Mouse (Mus musculus) urinary bladder, postnatal 14 days (tissue): Measurements from ENCODE around the gene Nlrc3.
A peak's percentile ranks its signal among the peaks of the same experiment; 100 is the strongest.
"Not testable (repeated sequence)": the region's sequence is repeated elsewhere in the genome, so short reads cannot be mapped to it uniquely, and the experiment has no call there.

Experiments used
- DNase-seq: peaks from one replicate; pipeline ENCODE4 v3.0.0; 2021; ENCODE audit warnings: low spot score

Gene Nlrc3

DNA sequence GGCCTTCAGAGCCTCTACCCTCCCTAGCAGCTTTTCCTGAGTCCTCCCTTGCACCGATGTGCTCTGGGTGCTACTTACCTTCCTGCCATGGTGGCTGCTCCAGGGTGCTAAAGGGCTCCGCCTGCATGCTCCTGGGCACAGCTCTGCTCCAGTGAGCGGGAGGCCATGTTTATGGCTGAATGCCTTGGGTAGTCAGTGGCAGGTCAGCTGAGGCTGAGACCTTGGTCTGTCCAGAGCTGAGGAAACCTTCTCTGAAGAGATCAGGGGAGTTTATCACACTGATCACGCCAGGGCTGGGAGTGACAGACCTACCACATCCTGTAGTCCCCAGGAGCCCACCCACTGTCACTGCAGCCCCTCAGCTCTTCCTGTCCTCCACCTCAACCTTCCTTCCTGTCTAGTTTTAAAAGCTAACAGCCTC is at the start of gene Nlrc3:
Nlrc3 (minus strand) TSS at position 382 of the 421 bp plus-strand sequence.
- no peak for DNase-seq

DNA sequence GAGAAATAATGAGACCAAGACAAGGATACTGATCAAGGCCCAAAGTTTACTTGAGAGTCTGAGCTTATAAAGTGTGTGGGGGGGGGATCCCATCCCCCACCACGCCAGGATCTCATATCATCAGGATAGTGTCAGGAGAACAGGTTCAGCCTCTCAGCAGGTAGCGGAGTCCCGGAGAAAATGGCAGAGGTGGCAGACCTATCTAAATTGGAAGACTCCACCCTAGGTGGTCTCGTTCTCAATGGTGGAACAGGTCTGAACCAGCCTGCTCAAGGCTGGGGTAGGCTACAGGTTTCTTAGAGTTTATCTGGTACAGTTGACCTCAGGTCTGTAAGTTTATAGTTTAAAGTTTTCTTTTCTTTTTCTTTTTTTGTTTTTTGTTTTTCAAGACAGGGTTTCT is 46.3 kb upstream of the Nlrc3 start:
- DNase-seq: no peak

DNA sequence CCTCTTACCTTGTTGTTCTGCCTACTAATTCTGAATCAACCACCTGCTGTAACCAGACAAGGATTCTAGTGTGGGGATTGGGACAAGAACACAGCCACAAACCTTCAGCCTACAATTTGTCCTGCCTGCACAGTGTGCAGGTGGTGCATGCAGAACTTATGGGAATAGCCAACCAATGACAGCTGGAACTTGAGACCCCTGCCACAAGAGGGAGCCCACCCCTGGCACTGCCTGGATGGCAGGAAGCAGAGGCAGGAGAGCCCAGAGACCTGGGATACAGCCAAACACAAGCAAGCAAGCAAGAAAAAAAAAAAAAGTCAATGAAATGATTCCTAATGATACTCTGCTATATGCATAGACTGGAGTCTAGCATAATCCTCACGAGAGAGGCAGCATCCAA is 44.8 kb upstream of the Nlrc3 start:
- DNase-seq: no peak

DNA sequence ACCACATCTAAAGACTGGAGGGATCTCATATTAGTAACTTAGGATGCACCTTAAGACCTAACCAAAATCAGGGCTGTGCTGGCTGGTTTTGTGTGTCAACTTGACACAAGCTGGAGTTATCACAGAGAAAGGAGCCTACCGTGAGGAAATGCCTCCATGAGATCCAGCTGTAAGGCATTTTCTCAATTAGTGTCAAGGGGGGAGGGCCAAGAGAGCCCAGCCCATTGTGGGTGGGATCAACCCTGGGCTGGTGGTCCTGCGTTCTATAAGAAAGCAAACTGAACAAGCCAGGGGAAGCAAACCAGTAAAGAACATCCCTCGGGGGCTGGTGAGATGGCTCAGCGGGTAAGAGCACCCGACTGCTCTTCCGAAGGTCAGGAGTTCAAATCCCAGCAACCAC is 41.0 kb upstream of the Nlrc3 start:
- DNase-seq: not testable (repeated sequence)

DNA sequence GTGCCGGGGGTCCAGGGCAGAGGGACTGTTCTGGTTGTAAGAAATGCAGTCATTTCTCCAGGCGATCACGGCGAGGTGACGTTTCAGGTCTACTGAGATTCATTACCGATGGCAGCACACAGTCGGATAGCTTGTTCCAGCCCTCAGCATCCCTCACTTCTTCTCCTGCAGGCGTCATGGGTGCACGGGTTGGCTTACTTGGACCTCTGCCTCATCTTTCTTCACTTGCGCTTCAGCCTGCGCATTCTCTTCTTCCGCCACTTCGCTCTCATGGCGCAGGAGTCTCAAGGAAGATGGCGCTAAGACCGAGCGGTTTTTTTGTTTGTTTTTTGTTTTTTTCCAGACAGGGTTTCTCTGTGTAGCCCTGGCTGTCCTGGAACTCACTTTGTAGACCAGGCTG is 40.4 kb upstream of the Nlrc3 start:
- not testable (repeated sequence) for DNase-seq

DNA sequence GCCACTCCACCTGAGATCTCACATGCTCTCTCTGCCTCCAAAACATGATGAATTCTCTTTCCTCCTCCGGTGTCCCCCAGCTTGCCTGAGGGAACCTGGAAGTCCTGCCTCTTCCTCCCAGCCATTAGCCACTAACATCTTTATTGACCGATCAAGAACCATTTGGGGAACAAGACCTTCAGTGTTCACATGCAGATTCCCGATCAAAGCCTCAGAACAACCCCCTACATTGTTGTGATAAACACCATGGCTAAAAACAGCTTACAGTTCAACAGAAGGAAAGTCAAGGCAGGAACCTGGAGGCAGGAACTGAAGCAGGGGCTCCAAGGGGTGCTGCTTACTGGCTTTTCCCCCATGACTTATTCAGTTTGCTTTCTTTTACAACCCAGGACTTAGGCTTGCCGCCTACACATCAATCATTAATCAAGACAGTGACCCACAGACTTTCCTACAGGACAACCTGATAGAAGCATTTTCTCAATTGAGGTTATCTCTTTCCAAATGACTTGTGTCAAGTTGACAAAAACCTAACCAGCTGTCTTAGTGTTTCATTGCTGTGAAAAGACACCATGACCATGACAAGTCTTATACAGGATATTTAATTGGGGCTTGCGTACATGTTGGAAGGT is 37.7 kb upstream of the Nlrc3 start:
- no peak for DNase-seq

DNA sequence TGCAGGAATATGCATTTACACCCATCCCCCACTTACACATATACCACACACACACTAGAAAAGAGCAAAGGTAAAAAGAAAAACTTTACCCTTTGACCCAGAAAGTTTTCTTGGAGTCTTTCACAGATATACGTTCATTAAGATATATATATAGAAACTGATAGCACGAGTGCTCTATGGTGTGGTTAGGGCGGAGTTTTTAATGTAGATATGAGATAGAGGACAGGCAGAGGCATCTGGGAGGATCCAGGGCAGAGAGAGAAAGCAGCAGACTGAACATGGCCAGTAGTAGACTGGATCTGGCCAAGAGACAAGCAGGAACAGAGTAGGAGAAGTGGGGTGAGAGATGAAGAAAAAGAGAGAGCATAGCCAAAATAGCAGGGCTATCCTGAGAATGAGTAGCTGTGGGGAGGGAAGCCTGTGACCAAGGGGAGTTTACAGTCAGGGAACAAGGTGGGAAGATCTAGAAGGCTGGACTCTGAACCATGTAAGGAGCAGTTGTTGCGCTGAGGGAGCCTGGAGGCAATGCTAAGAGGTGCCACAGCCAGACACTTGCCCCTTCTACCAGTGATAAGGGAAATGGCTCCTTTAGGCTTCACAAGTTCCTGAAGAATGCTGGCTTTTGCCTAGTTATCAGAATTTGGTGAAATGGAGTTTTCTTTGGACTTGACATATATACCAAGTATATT is 36.6 kb upstream of the Nlrc3 start:
- no peak for DNase-seq

DNA sequence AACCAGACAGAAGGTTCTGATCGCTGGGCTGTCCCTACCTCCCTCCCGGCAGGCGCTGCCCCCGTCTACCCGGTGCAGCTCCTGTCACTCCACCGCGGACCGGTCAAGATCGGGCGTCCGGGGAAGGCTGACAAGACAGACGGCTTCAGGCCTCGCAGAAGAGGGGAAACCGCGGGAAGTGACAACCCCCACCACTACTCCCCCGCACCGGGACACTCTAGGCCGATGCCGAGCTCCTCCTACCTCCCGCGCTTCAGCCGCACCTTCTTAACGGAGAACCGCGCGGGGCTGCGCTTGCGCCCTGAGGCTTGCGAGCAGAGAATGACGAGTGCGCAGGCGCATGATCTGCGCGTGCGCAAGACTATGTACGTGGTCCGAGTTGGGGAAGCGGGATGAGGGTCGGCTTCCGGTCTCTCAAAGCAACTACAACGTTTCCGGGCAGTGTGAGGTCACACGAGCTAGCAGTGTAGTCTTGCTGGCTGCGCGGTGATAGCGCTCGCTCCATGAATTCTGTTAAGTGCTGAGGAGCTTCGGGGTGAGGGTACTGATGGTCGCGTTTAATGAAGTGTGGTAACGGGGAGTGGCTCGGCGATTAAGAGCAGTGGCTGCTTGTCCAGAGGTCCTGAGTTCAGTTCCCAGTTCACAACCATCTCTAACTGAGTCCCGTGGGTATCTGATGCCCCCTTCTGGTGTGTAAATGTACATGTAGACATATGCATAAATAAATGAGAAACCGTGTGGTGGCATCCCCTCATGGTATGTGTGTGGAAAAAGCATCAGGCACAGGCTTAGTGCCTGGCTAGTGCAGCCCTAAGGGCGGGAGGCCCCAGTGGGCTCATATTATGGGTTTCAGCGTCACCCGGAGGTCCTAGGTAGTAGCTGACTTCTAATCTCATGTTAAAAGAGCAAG is 27.3 kb upstream of the Nlrc3 start, which contains the start of gene Slx4:
Slx4 (minus strand) TSS at position 282 of the 910 bp plus-strand sequence.
- peak; percentile 94 for DNase-seq

DNA sequence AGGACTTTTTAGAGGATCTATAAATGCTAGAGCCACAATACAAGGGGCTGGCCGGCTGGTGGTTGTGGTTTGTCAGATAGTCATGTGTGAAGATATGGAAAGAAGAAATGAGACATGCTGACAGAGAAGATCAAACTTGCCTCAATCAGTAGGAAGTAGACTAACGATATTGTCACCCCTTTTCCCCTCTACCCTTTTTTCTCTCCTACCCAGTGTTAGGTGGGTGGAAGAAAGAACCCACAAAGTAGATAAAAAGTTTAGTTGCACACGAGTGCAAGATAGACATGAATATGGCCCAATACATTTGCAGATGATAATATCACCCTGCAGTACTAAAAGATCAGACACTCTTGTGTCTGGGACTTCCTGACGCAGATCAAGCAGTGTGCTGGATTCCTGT is 12.0 kb upstream of the Nlrc3 start:
- DNase-seq: no peak

DNA sequence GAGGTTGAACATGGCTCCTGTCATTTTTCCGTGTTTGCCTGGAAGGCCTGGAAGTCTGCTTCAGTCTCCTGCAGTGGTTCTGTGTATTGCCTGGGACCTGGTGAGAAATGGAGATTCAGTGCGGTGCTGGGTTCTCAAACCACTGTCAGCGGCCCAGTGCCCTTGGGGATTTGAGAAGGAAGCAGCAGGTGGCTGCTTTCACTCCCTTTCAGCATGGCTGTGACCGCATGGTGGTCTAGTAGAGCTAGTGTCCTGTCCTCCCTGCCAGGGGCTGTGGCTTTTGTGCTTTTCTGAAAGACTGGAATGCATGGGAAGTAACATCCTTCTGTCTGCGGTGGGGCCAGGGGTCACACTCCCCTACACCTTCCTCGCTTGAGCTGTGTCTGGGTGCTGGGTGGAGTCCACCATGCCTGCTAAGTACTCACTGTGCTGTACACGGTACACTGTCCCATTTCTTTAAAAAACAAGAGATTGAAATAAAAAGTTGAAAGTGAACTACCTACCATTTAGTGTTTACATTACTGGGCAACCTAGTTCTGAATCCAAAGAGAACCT is 6.8 kb upstream of the Nlrc3 start:
- no peak for DNase-seq

DNA sequence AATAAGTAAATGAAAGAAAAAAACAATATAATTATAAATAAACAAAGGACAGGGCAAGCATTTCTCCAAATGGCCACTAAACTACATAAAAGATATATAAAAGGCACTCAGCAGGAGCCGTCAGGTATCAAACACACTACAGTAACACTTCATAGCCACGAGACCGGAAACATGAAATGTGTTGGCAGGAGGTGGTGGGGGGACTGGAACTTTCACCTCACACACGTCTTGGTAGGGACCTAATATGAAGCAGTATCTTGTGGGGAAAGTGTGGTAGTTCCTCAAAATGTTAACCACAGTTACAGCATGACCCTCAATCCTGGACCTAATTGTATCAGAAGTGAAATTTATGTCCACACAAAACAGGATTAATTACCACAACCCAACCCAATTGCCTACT is 5.7 kb upstream of the Nlrc3 start:
- no peak for DNase-seq

DNA sequence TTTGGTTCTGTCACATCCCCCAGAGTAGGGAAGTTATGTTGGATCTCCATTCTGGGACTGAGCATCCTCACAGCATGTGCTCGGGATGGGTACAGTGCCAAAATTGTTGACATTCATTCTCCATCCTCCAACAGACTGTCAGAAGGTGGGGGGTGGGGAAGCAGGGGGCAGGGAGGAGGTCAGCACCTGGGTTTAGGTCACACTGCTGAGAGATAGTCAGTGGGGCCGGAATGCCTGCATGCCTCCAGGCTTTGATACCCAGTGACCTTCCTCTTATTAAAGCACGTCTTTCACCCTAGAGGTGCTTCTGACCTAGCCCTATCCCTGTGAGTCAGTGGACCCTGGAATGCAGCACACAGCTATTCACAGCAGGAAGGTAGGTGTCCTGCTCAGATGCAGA is 280 bp upstream of the Nlrc3 start:
- DNase-seq: no peak

DNA sequence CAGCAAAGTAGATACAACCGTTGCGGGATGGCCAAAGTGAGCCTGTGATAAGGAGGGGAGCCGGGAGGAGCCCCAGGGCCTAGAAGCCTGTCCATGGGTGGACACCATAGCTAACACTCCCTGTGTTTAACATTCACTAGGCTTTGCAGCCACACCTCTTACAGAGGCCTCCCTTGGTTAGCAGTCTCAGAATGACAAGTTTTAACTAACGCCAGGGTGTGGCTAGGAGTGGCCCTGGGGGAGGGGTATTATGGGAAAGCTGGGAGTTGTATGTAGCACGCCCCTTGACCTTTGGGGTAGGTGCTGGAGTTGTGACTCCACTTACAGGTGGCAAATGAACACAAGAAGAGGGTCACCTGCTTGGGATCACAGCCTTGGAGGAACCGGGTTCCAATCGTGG is 774 bp downstream of the Nlrc3 start:
- no peak for DNase-seq

DNA sequence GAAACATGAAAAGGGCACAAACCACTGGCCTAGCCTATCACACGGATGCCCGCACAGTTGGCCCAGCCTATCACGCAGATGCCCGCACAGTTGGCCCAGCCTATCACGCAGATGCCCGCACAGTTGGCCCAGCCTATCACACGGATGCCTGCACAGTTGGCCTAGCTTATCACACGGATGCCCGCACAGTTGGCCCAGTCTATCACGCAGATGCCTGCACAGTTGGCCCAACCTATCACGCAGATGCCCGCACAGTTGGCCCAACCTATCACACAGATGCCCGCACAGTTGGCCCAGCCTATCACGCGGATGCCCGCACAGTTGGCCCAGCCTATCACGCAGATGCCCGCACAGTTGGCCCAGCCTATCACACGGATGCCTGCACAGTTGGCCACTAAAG is 2.0 kb downstream of the Nlrc3 start:
- not testable (repeated sequence) for DNase-seq

DNA sequence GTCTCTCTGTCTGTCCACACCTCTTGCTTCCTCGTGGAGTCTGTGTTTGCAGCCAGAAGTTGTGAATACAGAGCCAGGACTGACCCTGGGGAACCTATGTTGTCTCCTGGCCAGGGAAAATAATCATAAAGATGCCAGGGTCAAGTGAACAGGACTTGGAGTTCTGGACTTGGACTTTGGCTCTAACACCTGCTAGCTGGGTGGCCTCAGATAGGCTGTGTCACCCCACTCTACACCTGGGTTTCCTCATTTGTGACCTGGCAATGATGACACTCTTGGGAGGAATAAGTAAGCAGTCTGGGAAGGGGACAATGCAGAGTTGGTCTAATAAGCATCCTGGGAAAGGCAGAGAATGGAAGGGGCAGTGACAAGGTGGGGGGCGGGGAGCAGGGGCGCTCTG is 10.9 kb downstream of the Nlrc3 start:
- DNase-seq: no peak

DNA sequence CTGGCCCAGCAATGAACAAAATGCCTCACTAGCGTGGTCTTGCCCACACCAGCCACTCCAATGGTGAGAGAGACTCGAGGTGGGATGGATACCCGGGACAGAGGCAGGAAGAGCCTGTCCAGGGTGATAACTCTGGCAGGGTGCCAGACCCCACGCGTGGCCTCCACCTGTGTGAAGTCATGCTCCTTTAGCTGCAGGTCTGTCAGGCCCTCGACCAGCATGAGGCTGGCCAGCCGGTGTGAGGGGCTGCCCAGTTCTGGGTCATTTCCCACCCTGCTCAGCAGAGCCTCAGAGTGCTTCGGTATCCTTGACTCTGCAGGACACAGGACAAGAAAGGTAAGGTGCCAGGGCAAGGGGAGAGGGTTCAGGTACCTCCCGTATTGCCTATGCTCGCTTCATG is 11.4 kb downstream of the Nlrc3 start:
- no peak for DNase-seq

DNA sequence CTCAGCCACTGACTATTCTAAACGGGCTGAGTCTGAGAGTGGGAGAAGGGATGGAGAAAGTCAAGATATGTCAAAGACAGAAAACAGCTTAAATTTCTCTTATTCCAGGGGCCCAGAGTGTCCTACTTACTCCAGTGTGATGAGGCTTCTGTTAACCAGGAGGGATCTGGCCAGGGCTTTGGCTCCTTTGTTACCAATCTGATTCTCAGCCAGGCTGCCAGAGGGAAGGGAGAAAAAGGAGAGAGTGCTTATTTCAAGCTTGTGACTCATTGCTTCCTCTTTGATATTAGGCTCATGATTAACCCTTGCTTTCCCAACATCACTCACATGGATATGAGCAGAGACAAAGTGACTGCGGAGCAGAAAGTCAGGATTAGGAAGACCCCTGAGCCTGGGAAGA is 17.2 kb downstream of the Nlrc3 start:
- DNase-seq: no peak

DNA sequence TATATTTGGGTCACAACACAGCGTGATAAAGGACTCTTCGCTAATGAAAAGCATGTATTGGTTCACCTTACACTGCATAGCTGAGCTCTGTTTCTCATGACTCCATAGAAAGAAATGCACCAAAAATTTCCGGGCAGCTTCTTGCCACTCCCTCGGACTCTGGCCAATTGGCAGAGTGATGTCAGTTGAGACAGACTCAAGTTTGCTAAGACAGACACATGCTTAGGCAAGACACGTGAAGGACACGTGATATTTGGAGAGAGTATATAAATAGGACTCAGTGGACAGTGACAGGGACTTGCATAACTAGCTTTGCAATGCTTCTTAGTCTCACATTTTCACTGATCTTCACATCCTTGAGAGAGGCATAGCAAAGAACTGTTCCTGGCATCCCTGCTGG is 20.1 kb downstream of the Nlrc3 start:
- peak; percentile 23 for DNase-seq

DNA sequence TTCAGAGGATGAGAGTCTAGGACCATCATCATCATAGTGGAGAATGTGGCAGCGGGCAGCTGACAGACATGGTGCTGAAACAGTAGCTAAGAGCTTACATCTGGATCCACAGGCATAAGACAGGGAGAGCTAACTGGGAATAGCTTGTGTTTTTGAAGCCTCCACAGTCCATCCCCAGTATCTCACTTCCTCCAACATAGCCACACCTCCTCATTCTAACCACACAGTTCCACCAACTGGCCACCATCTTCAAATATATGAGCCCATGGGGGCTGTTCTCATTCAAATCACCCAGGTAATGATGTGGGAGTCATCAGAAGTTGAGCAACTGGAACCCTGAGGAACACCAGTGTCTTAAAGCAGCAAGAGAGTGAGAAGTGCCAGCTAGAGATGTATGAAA is 25.3 kb downstream of the Nlrc3 start:
- DNase-seq: no peak

DNA sequence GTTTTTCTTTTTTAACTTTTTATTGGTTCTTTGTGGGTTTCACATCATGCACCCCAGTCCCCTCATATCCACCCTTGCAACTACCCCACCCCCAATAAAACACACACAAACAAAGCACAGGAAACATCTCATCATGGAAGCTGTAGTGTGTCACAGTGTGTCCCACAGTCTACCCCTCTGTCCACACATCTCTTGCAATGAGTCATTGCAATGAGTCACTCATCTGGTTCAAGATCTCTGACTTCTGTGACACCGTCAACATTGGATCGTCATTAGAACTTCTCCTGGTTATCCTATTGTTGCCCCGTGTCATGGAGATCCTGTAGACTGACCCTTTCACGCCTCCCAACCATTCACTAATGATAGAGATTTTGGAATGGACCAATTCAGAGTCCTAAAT is 41.7 kb downstream of the Nlrc3 start:
- DNase-seq: no peak

DNA sequence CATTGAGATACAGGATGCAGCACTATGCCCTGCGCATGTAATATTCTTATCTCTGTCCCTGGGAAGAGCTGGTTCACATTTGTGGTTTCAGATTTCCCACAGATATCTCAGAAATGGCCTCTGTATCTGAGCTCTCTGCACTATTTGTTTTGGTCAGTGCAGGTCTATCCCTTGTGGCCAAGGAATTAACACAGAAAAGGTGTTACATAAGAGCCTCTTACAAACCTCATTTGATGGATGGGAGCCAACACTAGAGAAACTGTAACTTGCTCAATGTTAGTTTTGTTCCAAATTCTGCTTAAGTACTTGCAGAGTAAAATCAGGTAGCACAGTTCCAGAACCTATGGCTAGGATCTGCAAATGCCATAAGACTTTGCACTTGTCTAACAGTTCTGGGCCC is 42.3 kb downstream of the Nlrc3 start:
- DNase-seq: no peak

DNA sequence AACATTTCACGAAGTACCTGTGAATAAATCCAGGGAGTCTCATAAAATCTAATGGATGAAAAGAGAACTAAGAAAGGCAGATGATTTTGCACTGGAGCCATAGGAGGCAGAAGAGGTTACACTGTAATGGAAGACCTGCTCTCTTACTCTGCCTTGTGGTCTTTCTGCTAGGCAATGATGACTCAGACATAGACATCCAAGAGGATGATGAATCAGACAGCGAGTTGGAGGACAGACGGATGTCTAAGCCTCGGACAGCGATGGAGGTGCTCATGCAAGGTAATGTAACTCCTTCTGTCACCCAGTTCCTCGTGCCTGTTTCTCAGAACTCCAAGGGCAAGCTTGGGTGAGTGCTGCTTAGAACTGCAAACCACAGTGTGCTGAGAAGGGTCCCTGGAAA is 42.9 kb downstream of the Nlrc3 start:
- no peak for DNase-seq

DNA sequence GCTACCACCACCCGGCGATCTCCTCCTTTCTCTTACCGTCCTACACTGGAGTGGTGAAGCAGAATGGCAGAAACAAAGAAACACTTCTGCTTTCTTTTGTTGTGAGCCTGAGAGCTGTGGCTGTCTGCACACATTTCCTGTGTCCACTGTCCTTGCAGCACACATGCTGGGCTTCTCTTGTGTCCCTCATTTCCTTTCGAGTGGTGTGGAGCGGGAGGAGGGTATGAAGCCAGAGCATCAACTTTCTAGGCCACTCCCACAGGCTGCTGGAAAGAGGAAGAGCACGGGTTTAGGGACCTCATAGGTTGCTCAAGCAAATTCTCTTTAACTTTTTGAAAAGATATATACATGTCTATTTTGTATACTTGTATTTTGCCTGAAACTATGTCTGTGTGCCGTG is 47.3 kb downstream of the Nlrc3 start:
- no peak for DNase-seq
